15 mouse cellular contexts compared by ENCODE assay signal in genomic region chr12:79695832-79696434, GRCm38 (mm10).
"Had no signal": no experiment of that assay in that cellular context is flagged by ENCODE, and none has a peak within 500 bp of the region (broad histone marks: within the 10 kb centered on the region; RNA-seq: fewer than 3 reads in every experiment).

No protein-coding gene starts in this region.

- H3K27ac ChIP-seq: kidney, postnatal 0 days; limb, embryonic 13.5 days; liver, embryonic 15.5 days; midbrain, embryonic 15.5 days; neural tube, embryonic 12.5 days had no signal

- H3K27me3 ChIP-seq: limb, embryonic 13.5 days; liver, embryonic 15.5 days; midbrain, embryonic 15.5 days; neural tube, embryonic 12.5 days had no signal

- H3K4me2 ChIP-seq: limb, embryonic 13.5 days; liver, embryonic 11.5 days; liver, embryonic 15.5 days; midbrain, embryonic 15.5 days; neural tube, embryonic 12.5 days had no signal

- ATAC-seq: lung, postnatal 0 days; midbrain, embryonic 15.5 days had no signal

- H3K4me1 ChIP-seq: midbrain, embryonic 15.5 days; neural tube, embryonic 12.5 days had no signal

- H3K9me3 ChIP-seq: limb, embryonic 13.5 days; liver, embryonic 15.5 days; midbrain, embryonic 15.5 days; neural tube, embryonic 12.5 days had no signal

- H3K9ac ChIP-seq: limb, embryonic 13.5 days; liver, embryonic 15.5 days; midbrain, embryonic 15.5 days; neural tube, embryonic 12.5 days had no signal

- H3K4me3 ChIP-seq: limb, embryonic 13.5 days; liver, embryonic 15.5 days; midbrain, embryonic 15.5 days; neural tube, embryonic 12.5 days had no signal

- DNase-seq: kidney, adult 9 months; kidney, postnatal 36 days; layer of hippocampus, adult 9-11 months; layer of hippocampus, postnatal 36 days; lung, adult 2 months; lung, postnatal 36 days; thymus, adult 18-20 months; thymus, postnatal 14 days had no signal

- H3K36me3 ChIP-seq: limb, embryonic 13.5 days; liver, embryonic 15.5 days; midbrain, embryonic 15.5 days; neural tube, embryonic 12.5 days had no signal
